Mouse (Mus musculus): ENCODE measurements around the gene Vil1. TPM values are rescaled to one million over a fixed set of nuclear protein-coding genes. Genes with fewer than 3 reads are reported as not detected.

The Vil1 gene
- polyA plus RNA-seq, 1 experiment from 2014 or later: 0.27 TPM

GRCm38 (mm10) chr1:74387386-74387988, 21.7 kb upstream of the Vil1 start:
- H3K9me3 ChIP-seq (replicated peaks): no peaks in the 10 kb centered on the region
- peak overlapping the region; percentile 54 for H3K4me3 ChIP-seq
- H3K27ac ChIP-seq (ENCODE audit: poor library complexity, severe bottlenecking): peak overlapping the region; percentile 97
- H3K27me3 ChIP-seq (replicated peaks): no peaks in the 10 kb centered on the region
- no peak for ATAC-seq (ENCODE audit: insufficient number of reproducible peaks, low FRiP score)
- peak overlapping the region; percentile 72 for H3K4me2 ChIP-seq
- peaks cover 30% of the 10 kb centered on the region for H3K4me1 ChIP-seq (replicated peaks)
- WGBS: 54% methylated on average over 15 of the region's 15 CpGs
- no peaks in the 10 kb centered on the region for H3K36me3 ChIP-seq
- H3K9ac ChIP-seq: peak overlapping the region; percentile 76

GRCm38 (mm10) chr1:74388398-74388920, 20.7 kb upstream of the Vil1 start:
- ATAC-seq (ENCODE audit: insufficient number of reproducible peaks, low FRiP score): no peak
- Histone ChIP-seq H3K27ac (ENCODE audit: poor library complexity, severe bottlenecking) (no peak overlapping the region), H3K4me1 (replicated peaks) (peaks cover 39% of the 10 kb centered on the region), H3K4me3 (no peak overlapping the region), H3K9me3 (replicated peaks) (no peaks in the 10 kb centered on the region), H3K36me3 (peaks cover 2% of the 10 kb centered on the region), H3K9ac (no peak overlapping the region), H3K27me3 (replicated peaks) (no peaks in the 10 kb centered on the region), H3K4me2 (no peak overlapping the region)
- WGBS: 82% methylated on average over 7 of the region's 7 CpGs

GRCm38 (mm10) chr1:74389831-74390286, 19.3 kb upstream of the Vil1 start:
- Histone ChIP-seq H3K4me2 (peak overlapping the region; percentile 99), H3K4me1 (replicated peaks) (peaks cover 48% of the 10 kb centered on the region), H3K9ac (peak overlapping the region; percentile 50), H3K9me3 (replicated peaks) (no peaks in the 10 kb centered on the region), H3K27me3 (replicated peaks) (no peaks in the 10 kb centered on the region), H3K27ac (ENCODE audit: poor library complexity, severe bottlenecking) (peak overlapping the region; percentile 100), H3K36me3 (peaks cover 16% of the 10 kb centered on the region), H3K4me3 (peak overlapping the region; percentile 98)
- 2% methylated on average over 29 of the region's 29 CpGs for WGBS
- no peak for ATAC-seq (ENCODE audit: insufficient number of reproducible peaks, low FRiP score)

- H3K27me3 ChIP-seq (replicated peaks): no peaks in the 10 kb centered on the region
- H3K9ac ChIP-seq: peak overlapping the region; percentile 50
- peaks cover 48% of the 10 kb centered on the region for H3K4me1 ChIP-seq (replicated peaks)
- WGBS: 5% methylated on average over 21 of the region's 21 CpGs
- H3K9me3 ChIP-seq (replicated peaks): no peaks in the 10 kb centered on the region
- peak overlapping the region; percentile 99 for H3K4me2 ChIP-seq
- H3K4me3 ChIP-seq: peak overlapping the region; percentile 98
- no peak for ATAC-seq (ENCODE audit: insufficient number of reproducible peaks, low FRiP score)
- H3K27ac ChIP-seq (ENCODE audit: poor library complexity, severe bottlenecking): peak overlapping the region; percentile 100
- peaks cover 22% of the 10 kb centered on the region for H3K36me3 ChIP-seq
Observed at GRCm38 (mm10) chr1:74390287-74390906, 18.8 kb upstream of the Vil1 start.

DNA sequence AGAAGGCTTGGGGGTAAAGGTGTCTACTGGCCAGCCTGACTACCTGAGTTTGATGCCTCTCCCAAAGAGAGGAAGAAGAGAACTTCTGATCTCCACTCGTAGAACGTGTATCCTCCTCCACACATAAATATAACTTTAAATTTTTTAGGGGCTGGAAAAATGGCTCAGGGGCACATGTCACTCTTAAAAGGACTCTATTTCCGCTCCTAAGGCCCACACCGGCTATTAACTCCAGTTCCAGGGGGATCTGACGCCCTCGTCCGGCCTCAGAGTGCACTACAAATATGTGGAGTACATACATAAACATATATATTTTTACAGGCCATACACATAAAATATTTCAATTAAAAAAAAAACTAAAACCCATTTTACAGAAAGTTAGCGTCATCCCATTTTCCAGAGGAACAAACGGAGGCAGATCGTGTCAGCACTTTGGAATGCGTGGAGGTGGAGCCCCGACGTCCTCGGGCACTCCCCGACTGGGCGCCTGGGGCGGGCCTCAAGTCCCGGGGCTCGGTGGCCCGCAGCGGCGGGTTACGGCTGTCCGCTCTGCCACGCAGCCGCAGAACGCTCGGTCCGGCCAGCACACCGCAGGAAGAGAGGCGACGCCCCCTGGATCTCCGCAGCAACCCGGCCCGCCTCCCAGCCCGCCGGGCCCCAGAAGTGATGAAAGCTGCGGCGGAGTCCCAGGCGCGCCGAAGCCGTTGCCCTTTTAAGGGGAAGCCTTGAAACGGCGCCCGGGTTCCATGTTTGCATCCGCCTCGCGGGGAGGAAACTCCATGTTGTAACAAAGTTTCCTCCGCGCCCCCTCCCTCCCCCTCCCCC, 18.0 kb upstream of the Vil1 start, which contains the start of gene Ctdsp1:
TSS of gene Ctdsp1 (plus strand) at position 586 of the 825 bp plus-strand sequence.
- H3K4me2 ChIP-seq: peak within 1 kb of the TSS; percentile 99
- peaks cover 26% of the 10 kb centered on the region for H3K36me3 ChIP-seq
- no peaks in the 10 kb centered on the region for H3K9me3 ChIP-seq (replicated peaks)
- ATAC-seq (ENCODE audit: insufficient number of reproducible peaks, low FRiP score): peak; percentile 76
- whole genome bisulfite sequencing: 4% methylated on average over 49 of the region's 51 CpGs
- peaks cover 48% of the 10 kb centered on the region for H3K4me1 ChIP-seq (replicated peaks)
- peak within 1 kb of the TSS; percentile 100 for H3K27ac ChIP-seq (ENCODE audit: poor library complexity, severe bottlenecking)
- H3K9ac ChIP-seq: peak within 1 kb of the TSS; percentile 100
- peak within 1 kb of the TSS; percentile 98 for H3K4me3 ChIP-seq
- no peaks in the 10 kb centered on the region for H3K27me3 ChIP-seq (replicated peaks)

- H3K4me3 ChIP-seq: peak overlapping the region; percentile 98
- peak overlapping the region; percentile 99 for H3K4me2 ChIP-seq
- no peaks in the 10 kb centered on the region for H3K9me3 ChIP-seq (replicated peaks)
- WGBS: under 1% methylated on average over 53 of the region's 63 CpGs
- H3K27ac ChIP-seq (ENCODE audit: poor library complexity, severe bottlenecking): peak overlapping the region; percentile 100
- H3K9ac ChIP-seq: peak overlapping the region; percentile 100
- ATAC-seq (ENCODE audit: insufficient number of reproducible peaks, low FRiP score): peak; percentile 63
- no peaks in the 10 kb centered on the region for H3K27me3 ChIP-seq (replicated peaks)
- peaks cover 26% of the 10 kb centered on the region for H3K36me3 ChIP-seq
- peaks cover 54% of the 10 kb centered on the region for H3K4me1 ChIP-seq (replicated peaks)
Observed at GRCm38 (mm10) chr1:74391844-74392441, 17.2 kb upstream of the Vil1 start.

GRCm38 (mm10) chr1:74392446-74392994, 16.7 kb upstream of the Vil1 start:
- Histone ChIP-seq H3K27ac (ENCODE audit: poor library complexity, severe bottlenecking) (peak overlapping the region; percentile 100), H3K4me2 (peak overlapping the region; percentile 99), H3K27me3 (replicated peaks) (no peaks in the 10 kb centered on the region), H3K9ac (peak overlapping the region; percentile 100), H3K4me1 (replicated peaks) (peaks cover 49% of the 10 kb centered on the region), H3K9me3 (replicated peaks) (no peaks in the 10 kb centered on the region), H3K36me3 (peaks cover 26% of the 10 kb centered on the region), H3K4me3 (peak overlapping the region; percentile 98)
- 3% methylated on average over 16 of the region's 16 CpGs for WGBS
- ATAC-seq (ENCODE audit: insufficient number of reproducible peaks, low FRiP score): peak; percentile 1; the same call in 1 of the 2 replicates

- Histone ChIP-seq H3K27ac (ENCODE audit: poor library complexity, severe bottlenecking) (peak overlapping the region; percentile 100), H3K36me3 (peaks cover 26% of the 10 kb centered on the region), H3K27me3 (replicated peaks) (no peaks in the 10 kb centered on the region), H3K4me2 (peak overlapping the region; percentile 99), H3K9me3 (replicated peaks) (no peaks in the 10 kb centered on the region), H3K4me3 (peak overlapping the region; percentile 98), H3K9ac (peak overlapping the region; percentile 100), H3K4me1 (replicated peaks) (peaks cover 47% of the 10 kb centered on the region)
- 52% methylated on average over 7 of the region's 7 CpGs for WGBS
- ATAC-seq (ENCODE audit: insufficient number of reproducible peaks, low FRiP score): no peak
Observed at GRCm38 (mm10) chr1:74393010-74393409, 16.2 kb upstream of the Vil1 start.

- no peak for ATAC-seq (ENCODE audit: insufficient number of reproducible peaks, low FRiP score)
- Histone ChIP-seq H3K4me3 (0 out of 2 replicates have a peak overlapping the region, but pooled peaks have one; percentile 0), H3K9me3 (replicated peaks) (no peaks in the 10 kb centered on the region), H3K4me2 (peak overlapping the region; percentile 99), H3K9ac (peak overlapping the region; percentile 100), H3K27ac (ENCODE audit: poor library complexity, severe bottlenecking) (no peak overlapping the region), H3K36me3 (peaks cover 26% of the 10 kb centered on the region), H3K4me1 (replicated peaks) (peaks cover 47% of the 10 kb centered on the region), H3K27me3 (replicated peaks) (no peaks in the 10 kb centered on the region)
- WGBS: 89% methylated on average over 9 of the region's 9 CpGs
Observed at GRCm38 (mm10) chr1:74393697-74394096, 15.5 kb upstream of the Vil1 start.

- H3K27ac ChIP-seq (ENCODE audit: poor library complexity, severe bottlenecking): no peak overlapping the region; the same call in 1 of the 2 replicates
- H3K4me3 ChIP-seq: no peak overlapping the region
- H3K36me3 ChIP-seq: peaks cover 26% of the 10 kb centered on the region
- peaks cover 45% of the 10 kb centered on the region for H3K4me1 ChIP-seq (replicated peaks)
- ATAC-seq (ENCODE audit: insufficient number of reproducible peaks, low FRiP score): no peak
- H3K9me3 ChIP-seq (replicated peaks): no peaks in the 10 kb centered on the region
- no peak overlapping the region for H3K9ac ChIP-seq
- H3K4me2 ChIP-seq: no peak overlapping the region
- 89% methylated on average over 9 of the region's 9 CpGs for WGBS
- H3K27me3 ChIP-seq (replicated peaks): no peaks in the 10 kb centered on the region
Observed at GRCm38 (mm10) chr1:74394311-74394710, 14.9 kb upstream of the Vil1 start.
